Mouse (Mus musculus): ENCODE measurements around the gene A830031A19Rik. TPM values are rescaled to one million over a fixed set of nuclear protein-coding genes. Genes with fewer than 3 reads are reported as not detected.

Gene A830031A19Rik
- polyA plus RNA-seq (2016; fragmentation: Nextera tagmentation; extraction: Ambion mirVana): not detected in 2 replicates

DNA sequence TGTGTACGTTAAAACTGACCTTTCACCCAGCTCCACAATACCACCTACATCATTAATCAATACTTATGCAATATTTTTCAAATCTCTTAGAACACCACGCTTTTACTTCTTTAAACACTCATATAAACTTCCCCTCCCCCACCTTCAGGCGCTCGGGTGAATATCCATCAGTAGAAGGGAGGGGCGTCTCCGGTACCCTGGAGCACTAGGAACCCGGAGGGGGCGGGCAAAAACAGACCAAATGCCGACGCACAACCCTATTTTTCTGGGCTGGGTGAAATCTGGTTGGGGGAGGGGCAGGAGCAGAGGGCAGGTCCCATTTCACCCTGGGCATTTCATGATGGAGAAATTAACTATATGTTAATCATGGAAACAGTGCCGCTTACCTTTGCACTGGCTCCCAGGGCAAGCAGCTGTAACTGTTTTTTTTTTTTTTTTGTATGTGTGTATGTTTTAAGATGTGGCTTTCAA, at the start of gene A830031A19Rik:
TSS of gene A830031A19Rik (minus strand) at position 421 of the 471 bp plus-strand sequence.
- Histone ChIP-seq H3K4me2 (replicated peaks) (peak within 1 kb of the TSS; percentile 88), H3K27me3 (no peaks in the 10 kb centered on the region; the same call in 1 of the 2 replicates), H3K27ac (peak within 1 kb of the TSS; percentile 97), H3K4me3 (peak within 1 kb of the TSS; percentile 80), H3K4me1 (peaks cover 11% of the 10 kb centered on the region; the same call in 1 of the 2 replicates), H3K36me3 (no peaks in the 10 kb centered on the region), H3K9me3 (no peaks in the 10 kb centered on the region), H3K9ac (peak within 1 kb of the TSS; percentile 98)
- no peak for ATAC-seq (ENCODE audit: insufficient number of reproducible peaks, insufficient read depth, low FRiP score, low TSS enrichment)
- WGBS: 1% methylated on average over 11 of the region's 11 CpGs

DNA sequence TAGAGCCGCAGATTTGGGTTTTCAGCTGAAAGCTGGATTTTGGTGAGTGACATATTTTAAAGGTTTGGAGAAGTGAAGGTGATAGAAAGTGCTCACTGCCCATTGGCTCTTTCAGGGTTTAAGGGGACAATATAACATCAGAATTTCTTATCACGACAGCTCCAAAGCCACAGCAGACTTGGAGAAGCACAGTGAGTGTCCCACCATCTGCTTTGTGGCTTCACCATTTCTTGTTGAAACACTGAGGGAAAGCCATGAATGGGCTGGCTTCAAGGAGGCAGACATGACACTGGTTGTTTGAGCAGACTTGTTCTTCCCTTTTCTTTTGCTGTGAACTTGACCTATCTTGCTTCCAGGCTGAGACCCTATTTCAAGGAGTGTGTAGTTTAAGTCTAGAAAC, 49.1 kb upstream of the A830031A19Rik start:
- Histone ChIP-seq H3K4me3 (no peak overlapping the region), H3K9ac (no peak overlapping the region), H3K4me1 (peaks cover 12% of the 10 kb centered on the region), H3K4me2 (replicated peaks) (no peak overlapping the region), H3K9me3 (no peaks in the 10 kb centered on the region), H3K27ac (no peak overlapping the region), H3K36me3 (peaks cover 11% of the 10 kb centered on the region), H3K27me3 (no peaks in the 10 kb centered on the region)
- WGBS: 82% methylated on average over 2 of the region's 2 CpGs
- ATAC-seq (ENCODE audit: insufficient number of reproducible peaks, insufficient read depth, low FRiP score, low TSS enrichment): no peak

DNA sequence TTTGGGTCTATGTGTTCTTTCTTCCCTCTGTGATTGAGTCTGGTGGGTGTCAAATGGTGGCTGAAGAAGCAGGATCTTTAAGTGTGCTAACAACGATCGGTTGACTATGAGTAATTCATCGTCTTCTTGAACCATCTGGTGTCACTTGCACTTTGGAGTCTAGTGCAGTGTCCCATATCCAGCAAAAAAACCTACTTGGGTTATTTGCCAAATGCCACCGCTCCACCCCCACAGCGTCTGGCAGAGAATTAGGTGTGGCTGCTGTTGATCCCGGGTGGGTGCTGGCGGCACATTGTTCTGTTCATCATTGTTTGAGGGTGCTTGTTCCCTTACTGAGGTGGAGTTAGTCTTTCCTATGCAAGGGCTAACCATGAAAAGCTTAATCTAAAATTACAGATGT, 48.0 kb upstream of the A830031A19Rik start:
- no peak overlapping the region for H3K4me3 ChIP-seq
- no peaks in the 10 kb centered on the region for H3K9me3 ChIP-seq
- no peak overlapping the region for H3K4me2 ChIP-seq (replicated peaks)
- no peak for ATAC-seq (ENCODE audit: insufficient number of reproducible peaks, insufficient read depth, low FRiP score, low TSS enrichment)
- H3K36me3 ChIP-seq: peaks cover 12% of the 10 kb centered on the region
- H3K4me1 ChIP-seq: peaks cover 23% of the 10 kb centered on the region
- no peak overlapping the region for H3K9ac ChIP-seq
- no peak overlapping the region for H3K27ac ChIP-seq
- 89% methylated on average over 7 of the region's 7 CpGs for WGBS
- H3K27me3 ChIP-seq: no peaks in the 10 kb centered on the region

DNA sequence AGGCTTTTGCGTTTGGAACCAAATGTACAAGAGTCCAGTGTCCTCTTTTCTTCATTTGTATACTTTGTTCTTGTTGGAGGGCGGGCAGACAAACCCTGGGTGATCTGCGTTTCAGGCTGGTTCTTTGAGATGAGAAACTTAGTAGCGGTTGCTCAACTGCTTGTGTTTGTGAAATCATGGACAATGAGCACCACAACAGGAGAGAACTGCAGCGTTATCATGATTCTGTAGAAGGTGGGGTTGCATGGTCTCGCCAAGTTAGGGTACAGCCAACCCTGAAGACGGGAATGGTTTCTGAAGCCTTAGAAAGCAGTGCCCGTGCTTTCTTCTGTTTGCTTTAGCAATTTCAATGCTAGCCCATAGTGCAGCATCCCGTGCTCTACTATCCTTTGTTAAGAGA, 46.3 kb upstream of the A830031A19Rik start:
- Histone ChIP-seq H3K27ac (no peak overlapping the region), H3K4me1 (peaks cover 27% of the 10 kb centered on the region), H3K9ac (no peak overlapping the region), H3K27me3 (no peaks in the 10 kb centered on the region), H3K9me3 (no peaks in the 10 kb centered on the region), H3K4me3 (no peak overlapping the region), H3K36me3 (peaks cover 14% of the 10 kb centered on the region; the same call in 1 of the 2 replicates), H3K4me2 (replicated peaks) (no peak overlapping the region)
- no peak for ATAC-seq (ENCODE audit: insufficient number of reproducible peaks, insufficient read depth, low FRiP score, low TSS enrichment)
- WGBS: 88% methylated on average over 9 of the region's 9 CpGs

DNA sequence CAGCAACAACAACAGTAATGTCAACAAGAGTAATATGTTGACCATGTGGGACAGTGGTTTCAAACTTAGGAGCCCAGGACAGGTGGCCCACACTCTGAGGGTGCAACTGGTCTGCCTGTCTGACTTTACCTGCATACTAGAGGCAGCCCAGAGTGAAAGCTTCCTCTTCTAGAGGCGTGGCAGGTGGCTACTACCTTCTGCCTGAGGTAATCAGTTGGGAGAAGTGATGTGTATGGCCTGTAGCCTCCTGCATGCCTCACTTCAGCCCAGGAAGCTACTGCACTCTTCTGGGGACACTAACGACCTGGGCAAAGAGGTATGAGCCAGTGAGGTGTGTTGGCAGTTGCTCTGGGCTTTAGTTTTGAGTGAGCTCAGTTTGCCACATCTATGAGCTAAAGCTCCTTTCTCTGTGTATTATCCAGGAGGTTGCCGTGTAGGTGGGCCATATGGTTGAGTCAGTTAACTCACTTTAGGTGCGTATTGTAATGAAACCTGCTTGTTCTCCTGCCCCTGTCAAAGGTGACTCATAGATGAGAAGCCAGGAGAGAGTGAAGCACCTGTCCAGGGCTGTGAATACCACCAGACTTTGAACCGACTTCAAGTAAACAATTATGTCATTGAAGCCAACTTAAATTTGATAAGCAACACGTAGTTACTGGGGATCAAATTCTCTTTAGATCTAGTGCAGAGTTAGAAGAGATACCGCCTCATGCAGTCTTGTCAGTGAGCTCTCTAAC, 41.9 kb upstream of the A830031A19Rik start:
- H3K9me3 ChIP-seq: no peaks in the 10 kb centered on the region
- H3K9ac ChIP-seq: no peak overlapping the region
- H3K4me2 ChIP-seq (replicated peaks): no peak overlapping the region
- H3K36me3 ChIP-seq: peaks cover 17% of the 10 kb centered on the region
- no peak for ATAC-seq (ENCODE audit: insufficient number of reproducible peaks, insufficient read depth, low FRiP score, low TSS enrichment)
- H3K27ac ChIP-seq: no peak overlapping the region
- WGBS: 82% methylated on average over 7 of the region's 7 CpGs
- no peaks in the 10 kb centered on the region for H3K27me3 ChIP-seq
- H3K4me3 ChIP-seq: no peak overlapping the region
- H3K4me1 ChIP-seq: peaks cover 35% of the 10 kb centered on the region

DNA sequence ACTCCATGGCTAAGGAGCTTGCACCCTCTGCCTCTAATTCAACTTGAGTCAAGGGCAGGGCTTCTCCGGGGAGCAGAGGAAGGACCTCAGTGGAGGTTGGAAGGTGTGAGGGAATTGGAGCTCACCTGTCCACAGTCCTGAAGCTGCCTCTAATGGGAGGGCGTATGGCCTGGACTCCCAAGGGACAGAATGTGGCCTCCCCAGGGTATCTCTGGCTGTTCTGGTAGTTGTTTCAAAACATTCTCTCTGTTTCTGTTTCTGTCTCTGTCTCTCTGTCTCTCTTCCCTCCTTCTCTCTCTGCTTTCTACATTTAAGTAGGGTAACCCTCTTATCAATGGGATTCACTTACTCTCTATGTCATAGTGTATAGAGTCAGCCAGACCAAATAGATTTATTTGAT, 41.2 kb upstream of the A830031A19Rik start:
- H3K27me3 ChIP-seq: no peaks in the 10 kb centered on the region
- no peak overlapping the region for H3K4me2 ChIP-seq (replicated peaks)
- H3K4me1 ChIP-seq: peaks cover 35% of the 10 kb centered on the region
- ATAC-seq (ENCODE audit: insufficient number of reproducible peaks, insufficient read depth, low FRiP score, low TSS enrichment): no peak
- no peak overlapping the region for H3K9ac ChIP-seq
- 80% methylated on average over 2 of the region's 2 CpGs for WGBS
- H3K4me3 ChIP-seq: no peak overlapping the region
- H3K36me3 ChIP-seq: peaks cover 17% of the 10 kb centered on the region
- H3K27ac ChIP-seq: no peak overlapping the region
- no peaks in the 10 kb centered on the region for H3K9me3 ChIP-seq

DNA sequence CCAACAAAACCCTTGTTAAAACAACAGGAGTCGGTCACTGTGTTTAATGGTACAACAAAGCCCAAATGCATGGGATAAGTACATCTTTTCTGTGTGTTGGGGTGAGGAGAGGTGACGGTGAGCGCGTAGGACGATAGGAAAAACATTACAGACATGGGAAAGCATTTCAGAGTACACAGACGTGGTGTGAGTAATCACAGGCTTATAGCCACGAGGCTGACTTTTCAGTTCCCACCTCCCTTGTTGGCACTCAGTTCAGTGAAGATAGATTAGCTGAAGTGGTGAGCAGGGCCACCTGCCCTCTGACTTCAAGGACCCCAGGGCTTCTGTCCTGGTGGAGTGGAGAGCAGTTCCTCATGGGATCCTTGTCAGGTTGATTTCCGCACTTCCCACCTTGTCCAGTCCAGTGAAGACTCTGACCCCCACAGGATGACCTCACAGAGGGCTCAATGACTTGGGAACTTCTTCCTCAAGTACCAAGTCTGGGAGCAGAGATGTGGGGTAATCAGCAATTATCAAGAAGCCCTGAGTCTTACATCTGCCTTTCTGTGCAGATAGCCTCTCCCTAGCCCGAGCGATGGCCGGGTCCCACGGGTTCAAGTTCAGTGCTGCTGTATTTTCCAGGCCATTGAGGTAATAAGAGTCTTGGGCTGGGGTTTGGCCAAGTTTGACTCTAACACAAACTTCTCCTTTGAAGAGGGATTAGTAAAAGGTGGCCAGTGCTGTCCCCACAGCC, 40.3 kb upstream of the A830031A19Rik start:
- no peak overlapping the region for H3K4me3 ChIP-seq
- H3K9me3 ChIP-seq: no peaks in the 10 kb centered on the region
- H3K36me3 ChIP-seq: peaks cover 16% of the 10 kb centered on the region
- H3K27me3 ChIP-seq: no peaks in the 10 kb centered on the region
- no peak for ATAC-seq (ENCODE audit: insufficient number of reproducible peaks, insufficient read depth, low FRiP score, low TSS enrichment)
- peaks cover 38% of the 10 kb centered on the region for H3K4me1 ChIP-seq
- 84% methylated on average over 12 of the region's 12 CpGs for WGBS
- H3K9ac ChIP-seq: no peak overlapping the region
- no peak overlapping the region for H3K27ac ChIP-seq
- no peak overlapping the region for H3K4me2 ChIP-seq (replicated peaks)

DNA sequence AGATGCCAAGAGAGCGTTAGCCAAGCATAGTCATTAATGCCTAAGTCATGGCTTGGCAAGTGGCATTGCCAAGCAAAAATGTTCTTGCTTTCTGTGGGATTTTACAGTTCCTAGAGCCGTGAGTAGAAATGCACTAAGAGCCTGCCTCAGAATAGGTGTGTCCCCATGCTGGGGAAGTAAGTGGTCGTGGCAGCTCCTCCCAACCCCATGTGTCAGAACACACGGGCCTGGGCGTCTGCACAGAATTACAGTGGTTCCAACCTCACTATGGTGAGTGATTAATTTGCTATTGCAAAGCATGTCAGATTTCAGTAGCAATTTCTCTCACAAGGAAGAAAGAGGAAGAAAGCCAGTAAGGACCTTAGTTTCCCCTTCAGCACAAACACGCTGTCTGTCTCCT, 36.9 kb upstream of the A830031A19Rik start:
- peaks cover 12% of the 10 kb centered on the region for H3K36me3 ChIP-seq
- H3K9ac ChIP-seq: no peak overlapping the region
- ATAC-seq (ENCODE audit: insufficient number of reproducible peaks, insufficient read depth, low FRiP score, low TSS enrichment): no peak
- H3K4me3 ChIP-seq: no peak overlapping the region
- no peak overlapping the region for H3K4me2 ChIP-seq (replicated peaks)
- peaks cover 32% of the 10 kb centered on the region for H3K4me1 ChIP-seq
- no peaks in the 10 kb centered on the region for H3K27me3 ChIP-seq
- no peaks in the 10 kb centered on the region for H3K9me3 ChIP-seq
- 49% methylated on average over 6 of the region's 6 CpGs for WGBS
- H3K27ac ChIP-seq: no peak overlapping the region

DNA sequence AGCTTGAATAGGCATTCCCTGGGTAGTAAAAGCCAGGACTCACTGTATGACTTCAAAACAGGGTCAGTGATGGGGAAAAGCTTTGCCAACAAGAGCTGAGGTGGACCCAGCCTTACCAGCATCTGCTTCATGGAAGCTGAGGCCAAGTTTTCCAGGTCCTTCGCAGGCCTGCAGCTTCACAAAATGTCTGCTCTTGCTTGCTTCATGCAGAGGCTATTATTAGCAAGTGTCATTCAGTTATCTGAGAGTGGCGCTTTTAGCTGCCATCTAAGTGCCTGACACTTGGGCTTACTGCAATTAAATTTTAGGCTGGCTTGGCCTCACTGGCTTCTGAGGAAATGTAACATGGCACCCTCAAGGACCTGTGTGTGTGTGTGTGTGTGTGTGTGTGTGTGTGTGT, 35.3 kb upstream of the A830031A19Rik start:
- Histone ChIP-seq H3K27ac (no peak overlapping the region), H3K4me1 (peaks cover 29% of the 10 kb centered on the region), H3K4me2 (replicated peaks) (no peak overlapping the region), H3K27me3 (no peaks in the 10 kb centered on the region), H3K4me3 (no peak overlapping the region), H3K9me3 (no peaks in the 10 kb centered on the region), H3K9ac (no peak overlapping the region), H3K36me3 (peaks cover 9% of the 10 kb centered on the region; the same call in 1 of the 2 replicates)
- 81% methylated on average over 2 of the region's 2 CpGs for WGBS
- no peak for ATAC-seq (ENCODE audit: insufficient number of reproducible peaks, insufficient read depth, low FRiP score, low TSS enrichment)

DNA sequence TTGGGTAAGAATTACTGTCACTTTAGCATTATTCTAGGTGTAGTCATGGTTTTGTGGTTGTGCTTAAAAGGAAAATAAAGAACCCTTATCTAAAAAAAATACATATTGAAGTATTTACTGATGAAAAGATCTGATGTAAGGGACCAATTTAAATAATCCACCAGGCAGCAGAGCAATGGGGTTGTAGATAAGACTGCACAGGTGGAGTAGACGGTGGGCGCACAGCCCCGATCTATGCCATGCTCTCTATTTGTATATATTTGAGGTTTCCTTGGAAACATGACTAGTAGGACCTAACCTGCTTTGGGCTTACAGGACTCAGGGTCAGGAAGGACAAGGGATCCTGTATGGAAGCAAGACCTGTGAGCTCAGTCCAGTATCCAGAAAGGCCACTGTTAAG, 34.5 kb upstream of the A830031A19Rik start:
- H3K9ac ChIP-seq: no peak overlapping the region
- WGBS: 88% methylated on average over 3 of the region's 3 CpGs
- no peaks in the 10 kb centered on the region for H3K27me3 ChIP-seq
- H3K9me3 ChIP-seq: no peaks in the 10 kb centered on the region
- no peak overlapping the region for H3K4me3 ChIP-seq
- peaks cover 9% of the 10 kb centered on the region; the same call in 1 of the 2 replicates for H3K36me3 ChIP-seq
- peaks cover 25% of the 10 kb centered on the region for H3K4me1 ChIP-seq
- H3K4me2 ChIP-seq (replicated peaks): no peak overlapping the region
- no peak for ATAC-seq (ENCODE audit: insufficient number of reproducible peaks, insufficient read depth, low FRiP score, low TSS enrichment)
- H3K27ac ChIP-seq: no peak overlapping the region

DNA sequence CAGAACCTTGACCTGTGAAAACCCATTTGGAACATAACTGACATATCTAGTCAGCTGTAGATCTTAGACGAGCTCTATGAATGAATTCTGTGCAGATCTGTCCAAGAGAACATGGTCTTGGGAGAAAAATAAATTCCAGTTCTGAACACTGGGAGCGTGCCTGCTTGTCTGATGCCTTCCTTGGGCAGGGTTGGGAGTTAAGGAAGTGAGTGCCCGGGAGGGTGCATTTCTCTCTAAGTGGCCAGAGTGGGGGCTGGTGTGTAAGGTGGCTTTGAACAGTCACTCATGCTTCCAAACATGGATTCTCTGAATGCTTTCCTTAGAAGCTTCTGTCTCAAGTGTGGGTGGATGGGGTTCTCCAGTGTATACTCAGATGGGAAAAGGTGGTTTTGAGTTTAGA, 34.1 kb upstream of the A830031A19Rik start:
- Histone ChIP-seq H3K27me3 (no peaks in the 10 kb centered on the region), H3K4me3 (no peak overlapping the region), H3K36me3 (peaks cover 9% of the 10 kb centered on the region; the same call in 1 of the 2 replicates), H3K27ac (no peak overlapping the region), H3K4me1 (peaks cover 25% of the 10 kb centered on the region), H3K4me2 (replicated peaks) (no peak overlapping the region), H3K9me3 (no peaks in the 10 kb centered on the region), H3K9ac (no peak overlapping the region)
- 74% methylated on average over 3 of the region's 3 CpGs for WGBS
- ATAC-seq (ENCODE audit: insufficient number of reproducible peaks, insufficient read depth, low FRiP score, low TSS enrichment): no peak

DNA sequence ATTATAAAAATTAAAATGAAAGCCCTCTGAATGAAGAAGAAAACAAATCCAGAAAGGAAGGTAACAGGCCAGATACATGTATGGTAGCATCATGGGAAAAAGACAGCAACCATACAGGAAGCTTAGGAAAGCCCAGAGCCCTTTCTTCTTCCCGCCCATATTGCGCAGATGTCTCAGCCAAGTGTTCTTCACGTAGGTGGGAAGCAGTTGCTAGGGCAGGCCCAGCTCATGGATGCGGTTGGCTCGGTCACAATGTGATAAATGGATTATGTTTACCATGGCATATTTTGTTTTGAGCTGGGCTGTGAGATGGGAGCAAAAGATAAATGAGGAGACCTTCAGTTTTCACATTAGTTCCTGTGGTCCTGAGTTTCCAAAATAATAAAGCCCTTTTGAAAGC, 32.6 kb upstream of the A830031A19Rik start:
- peaks cover 30% of the 10 kb centered on the region for H3K4me1 ChIP-seq
- H3K36me3 ChIP-seq: peaks cover 5% of the 10 kb centered on the region; the same call in 1 of the 2 replicates
- no peak for ATAC-seq (ENCODE audit: insufficient number of reproducible peaks, insufficient read depth, low FRiP score, low TSS enrichment)
- H3K9me3 ChIP-seq: no peaks in the 10 kb centered on the region
- H3K4me2 ChIP-seq (replicated peaks): no peak overlapping the region
- no peak overlapping the region for H3K9ac ChIP-seq
- H3K4me3 ChIP-seq: no peak overlapping the region
- H3K27me3 ChIP-seq: no peaks in the 10 kb centered on the region
- WGBS: 83% methylated on average over 5 of the region's 5 CpGs
- H3K27ac ChIP-seq: no peak overlapping the region
